Mouse (Mus musculus): Measurements from ENCODE around the gene Olfr1447. TPM values are rescaled to one million over a fixed set of nuclear protein-coding genes. Genes with fewer than 3 reads are reported as not detected.

The Olfr1447 gene
- total RNA-seq (2021), result not detected

GRCm38 (mm10) chr19:12903643-12904042, at the start of gene Olfr1447:
Olfr1447 (minus strand) TSS chr19:12903743.
- intact Hi-C loops (cut with DNase I), result no loop called here
- DNase-seq (ENCODE audit: extremely low spot score in 1 of 2, low spot score in 2 of 2), result no peak

- intact Hi-C loops (cut with DNase I), result no loop called here
- DNase-seq (ENCODE audit: extremely low spot score in 1 of 2, low spot score in 2 of 2), result no peak
Measured at GRCm38 (mm10) chr19:12949958-12950357, 46.4 kb upstream of the Olfr1447 start, which contains the start of gene Olfr1450. Olfr1450 (plus strand) TSS chr19:12950258.

GRCm38 (mm10) chr19:12930540-12930939, 27.0 kb upstream of the Olfr1447 start, which contains the start of gene Olfr1449:
Olfr1449 (plus strand) TSS chr19:12930840.
- DNase-seq (ENCODE audit: extremely low spot score in 1 of 2, low spot score in 2 of 2), result no peak
- intact Hi-C loops (cut with DNase I), result no loop called here

- intact Hi-C loops (cut with DNase I), result no loop called here
Measured at GRCm38 (mm10) chr19:12924319-12924718, 20.8 kb upstream of the Olfr1447 start, which contains the start of gene Olfr1448. Olfr1448 (minus strand) TSS chr19:12924419.

DNA sequence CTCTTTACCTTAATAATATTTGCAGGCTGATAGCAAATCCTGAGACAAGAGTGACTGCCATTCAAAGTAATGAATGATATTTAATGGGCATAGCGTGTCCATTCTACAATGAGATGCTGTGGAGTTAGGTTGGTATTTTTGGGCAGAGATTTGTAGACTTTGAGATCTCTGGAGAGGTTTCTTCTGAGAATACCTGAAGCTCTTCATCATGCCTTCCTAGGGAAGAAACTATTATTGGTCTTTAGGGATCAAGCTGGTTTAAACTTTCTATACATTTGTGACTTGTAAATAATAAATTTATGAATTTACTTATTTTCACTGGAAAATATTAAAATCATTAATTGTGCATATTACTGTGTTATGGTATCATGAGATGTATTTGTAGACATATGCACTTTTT, 10.1 kb downstream of the Olfr1447 start, which contains the start of gene Olfr1446:
Gene Olfr1446, minus strand, starts transcription at position 101 of the 400 bp plus-strand sequence.
- no peak for DNase-seq (ENCODE audit: extremely low spot score in 1 of 2, low spot score in 2 of 2)
- intact Hi-C loops (cut with DNase I), result no loop called here

More at GRCm38 (mm10) chr19:12924319-12924718, 20.8 kb upstream of the Olfr1447 start, which contains the start of gene Olfr1448:
- no peak for DNase-seq (ENCODE audit: extremely low spot score in 1 of 2, low spot score in 2 of 2)

DNA sequence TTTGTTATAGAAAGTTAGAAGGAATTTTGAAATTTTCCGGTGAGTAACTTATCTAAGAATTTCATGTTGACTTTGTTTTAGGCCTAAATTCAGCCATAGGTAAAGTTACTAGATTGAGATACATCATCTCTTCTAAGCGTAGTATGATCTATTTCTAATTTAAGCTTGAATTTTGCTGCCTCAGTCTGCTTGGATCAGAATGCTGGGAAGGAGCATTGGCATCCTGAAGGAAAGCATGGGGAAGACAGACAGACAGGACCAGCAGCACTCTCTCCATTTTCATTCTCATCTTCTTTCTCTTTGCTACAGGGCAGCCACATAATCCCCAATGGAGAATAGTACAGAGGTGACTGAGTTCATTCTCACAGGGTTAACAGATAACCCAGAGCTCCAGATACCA, 20.0 kb downstream of the Olfr1447 start, which contains the start of gene Olfr1445:
Gene Olfr1445, plus strand, starts transcription at position 301 of the 400 bp plus-strand sequence.
- intact Hi-C loops (cut with DNase I), result no loop called here
- no peak for DNase-seq (ENCODE audit: extremely low spot score in 1 of 2, low spot score in 2 of 2)

DNA sequence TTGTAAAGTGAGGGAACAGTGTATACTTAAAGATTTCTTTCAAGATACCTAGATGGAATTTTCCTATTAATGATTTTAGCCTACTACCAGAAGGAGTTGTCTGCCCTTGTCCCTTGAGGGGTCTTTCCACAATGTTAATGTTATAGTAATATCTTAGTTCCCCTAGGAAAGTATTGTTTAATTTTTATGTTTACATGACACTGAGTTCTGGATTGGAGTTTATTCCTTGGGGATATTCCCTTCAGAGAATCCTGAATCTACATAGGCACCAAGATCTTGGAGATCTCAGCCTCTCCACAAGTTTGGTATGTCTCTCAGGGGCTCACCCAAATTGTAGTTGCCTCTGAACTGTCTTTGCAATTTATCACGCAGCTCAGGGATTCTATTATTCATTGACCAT, 46.6 kb downstream of the Olfr1447 start, which contains the start of gene Olfr1444:
Gene Olfr1444, plus strand, starts transcription at position 301 of the 400 bp plus-strand sequence.
- intact Hi-C loops (cut with DNase I), result no loop called here
- no peak for DNase-seq (ENCODE audit: extremely low spot score in 1 of 2, low spot score in 2 of 2)

Other genes starting within 250 kb of the Olfr1447 start
- not detected for gene Olfr1442, start 233.3 kb downstream of the Olfr1447 start, total RNA-seq (2021)
- gene Olfr1443, start 225.6 kb downstream of the Olfr1447 start, total RNA-seq (2021), result not detected
- gene Keg1, start 208.0 kb downstream of the Olfr1447 start, total RNA-seq (2021), result not detected
- gene Cntf, start 138.1 kb downstream of the Olfr1447 start, total RNA-seq (2021), result 1 to 10 TPM; 1.2 to 2.6 TPM
- gene Zfp91, start 107.6 kb downstream of the Olfr1447 start, total RNA-seq (2021), result 10 to 100 TPM; 73.3 to 74.1 TPM
- gene Lpxn, start 107.5 kb downstream of the Olfr1447 start, total RNA-seq (2021), result 1 to 10 TPM; 1.1 to 1.5 TPM
- gene Gm5244, start 57.1 kb downstream of the Olfr1447 start, total RNA-seq (2021), result not detected
- not detected for gene Olfr1444, start 46.5 kb downstream of the Olfr1447 start, total RNA-seq (2021)
- not detected for gene Olfr1445, start 19.9 kb downstream of the Olfr1447 start, total RNA-seq (2021)
- gene Olfr1446, start 10.2 kb downstream of the Olfr1447 start, total RNA-seq (2021), result not detected
- gene Olfr1448, start 20.7 kb upstream of the Olfr1447 start, total RNA-seq (2021), result not detected
- gene Olfr1449, start 27.1 kb upstream of the Olfr1447 start, total RNA-seq (2021), result not detected
- not detected for gene Olfr1450, start 46.5 kb upstream of the Olfr1447 start, total RNA-seq (2021)
- not detected for gene Olfr1451, start 91.3 kb upstream of the Olfr1447 start, total RNA-seq (2021)
- gene Olfr1453, start 124.6 kb upstream of the Olfr1447 start, total RNA-seq (2021), result not detected
- not detected for gene Olfr1454, start 156.9 kb upstream of the Olfr1447 start, total RNA-seq (2021)
- gene Olfr1457, start 194.1 kb upstream of the Olfr1447 start, total RNA-seq (2021), result not detected
- gene Olfr1458, start 203.0 kb upstream of the Olfr1447 start, total RNA-seq (2021), result not detected
- under 1 TPM; 0.13 to 0.14 TPM for gene Olfr1459, start 245.8 kb upstream of the Olfr1447 start, total RNA-seq (2021)